Mouse (Mus musculus) E14TG2a.4 (cell line): ENCODE data around the gene Wrap53.

Experiments used
- CTCF ChIP-seq: conservative IDR thresholded peaks from 2 replicates; pipeline ENCODE4 v1.5.1; 2014; ENCODE audit warnings: low read length
- NANOG ChIP-seq: IDR thresholded peaks from 2 replicates; pipeline ENCODE4 v1.6.1; 2014; ENCODE audit warnings: borderline replicate concordance, low read length, mixed read lengths
- POU5F1 ChIP-seq: IDR thresholded peaks from 2 replicates; pipeline ENCODE4 v1.6.1; 2014; ENCODE audit warnings: low read length, borderline replicate concordance

- TF ChIP-seq CTCF (no peak), NANOG (no peak), POU5F1 (no peak)
Observed at GRCm38 (mm10) chr11:69623006-69623405, 43.0 kb upstream of the Wrap53 start.
